Mouse (Mus musculus): ENCODE measurements around the gene Slc41a3.
A peak's percentile ranks its signal among the peaks of the same experiment; 100 is the strongest.
"Not testable (repeated sequence)": the region's sequence is repeated elsewhere in the genome, so short reads cannot be mapped to it uniquely, and the experiment has no call there.

The Slc41a3 gene

DNA sequence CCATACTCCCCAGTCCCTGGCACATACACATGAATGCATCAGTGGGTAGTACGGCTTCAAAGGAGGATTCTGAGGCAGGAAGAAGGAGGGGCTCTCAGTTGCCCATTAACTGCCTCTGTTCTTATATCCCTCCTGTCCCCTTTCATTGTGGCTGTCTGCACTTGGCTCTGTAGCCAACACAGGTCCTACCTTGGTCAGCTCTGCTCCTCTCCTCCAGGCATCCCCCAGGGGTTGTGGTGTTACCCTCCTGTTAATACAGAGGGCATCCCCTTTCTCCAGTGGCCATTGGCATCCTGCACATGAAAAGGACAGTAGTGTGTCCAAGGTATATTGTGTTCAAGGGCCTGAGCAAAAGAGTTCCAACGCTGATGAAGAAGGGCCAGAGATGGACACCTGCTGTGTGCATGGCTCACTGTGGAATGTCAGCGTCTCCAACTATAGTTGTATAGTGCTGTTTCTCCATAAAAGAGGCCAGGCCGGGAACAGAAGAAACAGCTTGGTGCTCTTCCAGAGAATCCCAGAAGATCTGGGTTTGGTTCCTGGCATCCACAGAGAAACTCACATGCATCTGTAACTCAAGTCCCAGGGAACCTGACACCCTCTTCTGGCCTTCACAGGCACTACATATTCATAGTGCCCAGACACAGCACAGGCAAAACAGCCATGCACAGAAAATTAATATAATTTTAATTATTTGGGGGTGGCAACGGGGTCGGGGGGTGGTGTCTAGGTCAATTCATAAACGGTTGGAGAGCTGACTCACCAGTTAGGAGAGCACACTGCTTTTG lies 20.9 kb downstream of the Slc41a3 start:
- DNase-seq: no peak

DNA sequence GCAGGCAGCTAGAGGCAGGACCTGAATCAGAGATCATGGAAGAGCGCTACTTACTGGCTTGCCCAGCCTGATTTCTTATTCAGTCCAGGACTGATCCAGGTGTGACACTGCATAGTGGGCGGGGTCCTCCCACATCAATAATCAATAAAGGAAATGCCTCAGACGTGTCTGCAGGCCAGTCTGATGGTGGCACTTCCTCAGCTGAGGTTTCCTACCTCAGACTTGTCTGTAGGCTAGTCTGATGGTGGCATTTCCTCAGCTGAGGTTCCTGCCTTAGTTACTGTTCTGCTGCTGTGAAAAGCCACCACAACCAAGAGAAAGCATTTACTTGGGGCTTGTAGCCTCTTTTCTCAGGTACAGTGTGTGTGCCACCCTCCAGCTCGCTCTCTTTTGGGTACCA lies 23.0 kb downstream of the Slc41a3 start:
- no peak for DNase-seq

DNA sequence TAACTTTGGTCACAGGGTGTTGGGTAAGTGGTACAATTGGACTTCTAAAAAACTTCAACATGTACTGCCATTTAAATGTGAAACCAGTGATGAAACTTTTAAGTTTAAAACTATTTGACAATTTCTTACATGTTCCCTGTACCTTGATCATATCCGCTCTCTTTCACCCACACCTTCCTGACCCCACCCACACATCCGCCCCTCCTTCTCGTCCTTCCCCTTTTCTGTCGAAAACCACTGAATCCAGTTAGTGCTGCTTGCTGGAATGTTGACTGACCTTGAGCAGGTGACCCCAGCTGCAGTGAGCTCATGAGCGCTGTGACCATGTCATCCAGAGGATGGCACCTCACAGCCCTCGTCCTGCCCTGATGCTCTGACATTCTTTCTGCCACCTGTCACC lies 25.0 kb downstream of the Slc41a3 start:
- no peak for DNase-seq

DNA sequence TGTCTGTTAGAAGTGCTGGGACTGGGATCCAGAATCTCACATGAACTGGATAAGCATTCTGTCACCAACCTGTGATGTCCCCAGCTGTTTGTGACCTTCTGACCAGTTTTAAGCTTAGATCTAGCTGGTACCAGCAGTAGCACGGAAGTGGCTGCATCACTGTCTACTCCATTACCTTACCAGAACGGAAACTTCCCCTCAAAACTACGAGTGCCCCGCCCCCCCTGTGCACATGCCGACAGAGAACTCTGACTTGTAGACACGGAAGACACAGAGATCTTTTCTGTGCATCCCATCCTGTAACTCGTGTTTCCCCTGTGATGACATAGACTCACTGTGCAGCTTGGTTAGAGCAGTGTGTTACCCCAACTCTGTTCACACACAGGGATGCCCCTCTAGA lies 25.9 kb downstream of the Slc41a3 start:
- DNase-seq: no peak

DNA sequence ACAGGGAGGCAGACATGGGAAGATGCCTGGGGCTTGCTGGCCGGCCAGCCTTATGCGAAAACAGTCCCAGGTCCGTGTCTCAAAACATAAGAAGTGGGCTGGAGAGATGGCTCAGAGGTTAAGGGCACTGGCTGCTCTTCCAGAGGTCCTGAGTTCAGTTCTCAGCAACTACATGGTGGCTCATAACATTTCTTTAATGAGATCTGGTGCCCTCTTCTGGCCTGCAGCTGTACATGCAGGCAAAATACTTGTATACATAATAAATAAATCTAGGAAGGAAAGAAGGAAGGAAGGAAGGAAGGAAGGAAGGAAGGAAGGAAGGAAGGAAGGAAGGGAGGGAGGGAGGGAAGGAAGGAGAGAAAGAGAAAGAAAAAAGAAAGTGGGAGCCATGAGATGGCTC lies 28.0 kb downstream of the Slc41a3 start:
- not testable (repeated sequence) for DNase-seq

DNA sequence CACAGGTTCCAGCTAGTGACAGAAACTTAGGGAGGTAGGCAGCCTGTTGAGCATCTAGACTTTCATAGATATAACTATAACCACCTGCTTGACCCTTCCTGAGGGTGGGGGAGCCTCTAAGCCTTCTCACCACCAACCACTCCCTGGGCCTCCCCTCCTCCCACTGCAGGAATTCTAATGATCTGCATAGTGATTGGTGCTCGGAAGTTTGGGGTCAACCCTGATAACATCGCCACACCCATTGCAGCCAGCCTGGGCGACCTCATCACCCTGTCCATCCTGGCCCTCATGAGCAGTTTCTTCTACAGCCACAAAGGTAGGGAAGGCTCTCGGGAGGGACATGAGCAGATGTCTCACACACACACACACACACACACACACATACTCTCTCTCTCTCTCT lies 30.6 kb downstream of the Slc41a3 start:
- no peak for DNase-seq

DNA sequence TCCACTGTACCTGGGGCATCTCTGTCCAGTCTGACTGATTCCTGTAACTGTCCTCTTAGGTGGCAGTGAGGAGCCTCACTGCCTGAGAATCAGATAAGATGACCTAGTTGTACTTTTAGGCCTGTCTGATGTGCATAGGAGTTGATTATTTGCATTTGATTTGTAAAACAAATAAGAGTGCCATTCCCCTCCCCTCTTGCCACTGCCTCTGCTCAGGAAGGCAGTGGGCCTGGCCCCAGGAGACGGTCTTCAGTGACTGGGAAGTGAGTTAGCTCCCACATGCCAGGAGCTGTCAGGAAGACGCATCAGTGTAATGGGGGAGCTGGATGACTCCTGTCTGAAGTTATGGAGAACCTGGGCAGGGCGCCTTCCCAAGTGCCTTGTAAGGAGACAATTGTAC lies 31.1 kb downstream of the Slc41a3 start:
- DNase-seq: no peak

DNA sequence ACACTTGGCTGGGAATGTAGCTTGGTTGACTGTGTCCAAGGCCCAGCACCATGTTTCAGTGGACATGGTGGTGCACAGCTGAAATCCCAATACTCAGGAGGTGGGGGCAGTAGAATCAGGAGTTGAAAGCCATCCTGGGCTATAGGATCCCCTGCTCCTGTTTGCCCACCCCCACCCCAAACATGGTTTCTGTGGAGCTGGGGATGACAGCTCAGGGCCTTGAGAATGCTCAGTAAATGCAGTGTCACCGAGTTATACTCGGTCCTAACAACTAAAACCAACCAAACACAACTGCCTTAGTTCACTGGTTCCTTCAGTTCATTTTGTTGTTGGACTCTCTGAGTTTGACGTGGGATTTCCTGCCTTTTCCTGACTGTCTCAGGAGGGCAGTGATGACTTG lies 38.5 kb downstream of the Slc41a3 start:
- no peak for DNase-seq

DNA sequence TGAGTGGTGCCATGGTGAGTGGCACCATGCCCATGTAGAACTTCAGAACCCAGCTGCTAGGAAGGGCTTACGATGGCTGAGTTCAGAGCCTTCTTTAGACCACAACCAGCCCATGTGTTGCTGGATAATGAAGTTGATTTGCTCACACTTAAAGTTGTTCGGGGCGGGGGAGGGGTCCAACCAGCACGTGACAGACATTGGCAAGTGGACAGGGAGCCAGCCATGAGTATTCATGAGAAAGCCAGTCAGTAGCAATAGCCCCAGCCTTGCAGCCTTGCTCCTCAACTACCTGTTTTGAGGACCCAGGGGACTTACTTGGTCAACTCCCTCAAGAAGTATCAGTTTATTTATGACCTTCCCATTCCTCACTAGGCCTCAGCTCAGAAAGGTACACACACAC lies 40.4 kb downstream of the Slc41a3 start:
- DNase-seq: no peak

DNA sequence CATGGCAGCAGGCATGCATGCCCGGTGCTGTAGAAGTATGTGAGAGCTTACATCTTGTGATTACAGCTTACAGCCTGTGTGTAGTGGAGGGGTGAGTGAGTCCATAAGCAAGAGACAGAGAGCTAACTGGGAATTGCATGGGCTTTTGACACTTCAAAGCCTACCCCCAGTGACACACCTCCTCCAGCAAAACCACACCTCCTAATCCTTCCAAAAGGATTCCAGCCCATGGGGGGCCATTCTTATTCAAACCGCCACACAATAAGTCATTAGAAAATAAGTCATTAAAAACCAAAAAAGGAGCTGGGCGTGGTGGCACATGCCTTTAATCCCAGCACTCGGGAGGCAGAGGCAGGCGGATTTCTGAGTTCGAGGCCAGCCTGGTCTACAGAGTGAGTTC lies 43.9 kb downstream of the Slc41a3 start:
- no peak for DNase-seq

DNA sequence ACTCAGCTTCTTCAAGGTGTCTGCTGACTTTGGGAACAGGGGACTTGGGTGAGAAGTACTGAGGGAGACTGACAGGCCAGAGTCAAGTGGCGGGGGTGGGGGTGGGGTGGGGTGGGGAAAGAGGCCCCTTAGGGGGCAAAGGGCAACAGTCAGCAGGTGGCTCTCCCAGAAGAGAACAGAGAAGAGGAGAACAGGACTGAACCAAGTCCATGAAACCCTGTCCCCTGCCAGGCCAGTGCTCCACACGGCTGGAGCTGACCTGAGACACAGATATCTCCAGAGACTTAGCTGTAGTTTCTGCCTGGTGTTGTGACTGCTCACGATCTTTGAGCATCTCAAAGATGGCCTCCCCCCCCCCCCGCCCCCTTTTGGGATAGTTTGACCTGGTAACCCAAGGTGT lies 44.8 kb downstream of the Slc41a3 start:
- DNase-seq: no peak

DNA sequence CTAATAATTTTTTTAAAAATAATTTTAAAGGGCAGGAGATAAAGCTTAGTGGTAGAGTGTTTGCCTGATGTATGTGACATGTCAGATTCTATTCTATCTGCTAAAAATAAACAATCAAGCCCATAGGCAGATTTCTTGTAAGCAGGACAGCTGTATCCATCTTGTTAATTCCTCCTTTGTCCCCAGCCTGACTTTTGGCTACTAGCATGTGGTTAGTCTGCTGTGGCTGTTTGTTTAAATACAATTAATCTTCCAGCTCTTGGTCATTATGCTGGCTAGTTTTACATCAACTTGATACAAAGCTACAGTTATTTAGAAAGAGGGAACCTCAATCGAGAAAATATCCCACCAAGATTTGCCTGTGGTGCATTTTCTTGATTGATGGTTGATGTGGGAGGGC lies 46.1 kb downstream of the Slc41a3 start:
- DNase-seq: no peak

DNA sequence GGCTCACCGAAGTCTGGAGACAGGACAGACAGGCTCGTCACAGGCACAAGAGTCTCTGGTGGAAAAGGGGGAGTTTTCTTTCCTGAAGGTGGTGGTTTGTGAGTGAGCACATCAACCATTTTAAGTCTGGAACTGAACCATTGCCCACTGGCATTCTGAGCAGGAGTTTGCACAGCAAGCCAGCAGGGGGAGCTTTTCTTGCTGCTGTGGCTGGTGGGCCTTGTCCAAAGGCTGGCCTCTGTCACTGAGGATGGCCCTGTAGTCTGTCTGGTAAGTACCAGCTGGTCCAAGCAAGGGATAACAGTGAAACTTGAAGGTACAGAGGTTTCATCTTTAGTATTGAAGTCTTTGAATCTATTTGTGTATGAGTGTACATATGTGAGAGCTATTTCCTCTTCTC lies 49.2 kb downstream of the Slc41a3 start:
- peak; percentile 69 for DNase-seq

DNA sequence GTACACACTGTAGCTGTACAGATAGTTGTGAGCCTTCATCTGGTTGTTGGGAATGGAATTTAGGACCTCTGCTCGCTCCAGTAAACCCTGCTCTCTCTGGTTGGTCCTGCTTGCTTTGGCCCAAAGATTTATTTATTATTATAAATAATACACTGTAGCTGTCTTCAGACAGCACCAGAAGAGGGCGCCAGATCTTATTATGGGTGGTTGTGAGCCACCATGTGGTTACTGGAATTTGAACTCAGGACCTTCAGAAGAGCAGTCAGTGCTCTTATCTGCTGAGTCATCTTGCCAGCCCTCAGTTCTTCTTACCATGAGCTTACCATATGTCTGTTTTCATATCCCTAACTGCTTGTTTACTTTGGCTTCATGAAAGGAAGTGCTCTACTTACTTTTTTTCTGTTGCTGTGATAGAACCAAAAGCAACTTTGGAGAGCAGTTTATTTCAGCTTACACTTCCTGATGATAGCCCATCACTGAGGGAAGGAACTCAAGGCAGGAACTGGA lies 51.9 kb downstream of the Slc41a3 start:
- DNase-seq: peak; percentile 29

DNA sequence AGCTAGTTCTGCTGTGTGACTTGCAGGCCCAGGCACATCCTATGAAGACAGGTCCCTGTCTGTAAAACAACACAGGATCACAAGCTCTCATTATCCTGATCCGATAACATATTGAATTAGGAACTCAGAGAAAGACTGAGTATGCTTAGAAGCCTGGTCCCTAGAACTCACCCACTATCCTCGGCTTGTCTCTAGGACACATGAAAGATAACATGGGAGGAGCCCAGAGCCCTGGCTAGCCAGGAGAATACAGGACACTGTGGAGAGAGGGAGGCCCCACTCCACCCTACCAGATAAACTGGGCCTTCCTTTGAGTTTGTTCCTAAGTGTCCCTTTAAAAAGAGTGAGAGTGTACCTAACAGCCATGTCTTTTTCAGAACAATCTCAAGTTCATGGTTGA lies 55.4 kb downstream of the Slc41a3 start:
- DNase-seq: no peak

DNA sequence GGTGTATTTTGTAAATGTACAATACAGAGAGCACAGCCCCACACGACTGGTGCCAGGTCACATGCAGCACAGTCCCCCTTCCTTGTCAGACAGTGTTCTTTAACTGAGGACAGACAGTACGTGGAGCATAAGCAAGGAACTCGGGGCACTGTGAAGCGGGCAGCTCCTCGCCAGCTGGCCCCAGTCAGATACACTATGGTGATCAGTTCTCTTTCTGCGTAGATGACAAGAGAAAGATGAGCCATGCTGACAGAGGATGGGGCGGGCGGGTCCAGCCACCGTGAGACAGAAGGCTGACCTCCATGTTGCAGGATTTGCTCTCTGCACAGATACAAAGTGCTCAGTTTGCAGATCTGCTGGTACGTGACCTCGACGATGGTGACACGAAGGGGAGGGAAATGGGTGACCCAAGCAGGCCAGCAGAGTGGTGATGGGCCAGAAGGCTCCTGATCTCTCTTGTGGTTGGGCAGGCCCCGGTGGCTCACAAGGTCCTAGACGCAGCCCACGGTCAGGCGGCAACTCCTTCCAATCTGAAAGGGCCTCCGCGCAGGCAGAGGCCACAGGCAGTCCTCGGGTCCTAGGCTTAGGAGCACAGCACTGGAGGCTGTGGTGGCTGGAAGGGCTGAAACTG lies 56.0 kb downstream of the Slc41a3 start:
- no peak for DNase-seq

DNA sequence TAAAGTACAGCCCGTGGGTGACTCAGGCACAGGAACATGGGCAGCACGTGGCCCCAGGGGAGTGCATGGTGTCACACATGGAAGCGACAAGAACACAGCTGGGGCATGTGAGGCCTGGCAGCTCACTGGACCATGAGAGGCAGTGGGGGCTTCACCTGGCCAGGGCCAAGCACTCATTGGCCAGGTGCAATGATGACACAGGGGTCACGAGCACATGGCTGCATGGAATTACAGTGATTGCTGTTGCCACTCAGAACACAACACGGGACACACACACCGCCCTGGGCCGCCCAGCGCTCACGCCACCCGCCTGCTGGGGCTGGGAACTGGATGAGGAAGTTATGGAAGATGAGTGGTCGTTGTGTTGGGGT lies 56.5 kb downstream of the Slc41a3 start:
- DNase-seq: no peak

DNA sequence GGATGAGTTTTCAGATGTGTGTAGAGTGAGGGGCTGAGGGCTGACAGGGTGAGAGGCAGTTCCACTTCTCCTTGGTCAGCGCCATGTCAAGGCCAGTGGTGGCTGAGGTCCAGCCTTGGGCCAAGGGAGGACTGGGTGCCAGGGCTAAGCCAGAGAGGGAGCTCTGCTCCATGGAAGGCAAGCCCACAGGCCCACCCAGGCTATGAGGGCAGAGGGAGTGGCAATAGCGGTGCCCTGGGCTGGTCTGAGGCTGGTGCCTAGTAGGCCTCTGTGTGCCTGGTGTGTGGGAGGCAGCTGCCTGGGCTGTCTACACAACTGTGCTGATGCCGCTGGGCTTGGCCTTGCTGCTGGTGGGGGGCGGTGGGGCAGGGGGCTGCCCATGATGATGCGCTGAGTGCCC lies 57.6 kb downstream of the Slc41a3 start:
- DNase-seq: no peak

DNA sequence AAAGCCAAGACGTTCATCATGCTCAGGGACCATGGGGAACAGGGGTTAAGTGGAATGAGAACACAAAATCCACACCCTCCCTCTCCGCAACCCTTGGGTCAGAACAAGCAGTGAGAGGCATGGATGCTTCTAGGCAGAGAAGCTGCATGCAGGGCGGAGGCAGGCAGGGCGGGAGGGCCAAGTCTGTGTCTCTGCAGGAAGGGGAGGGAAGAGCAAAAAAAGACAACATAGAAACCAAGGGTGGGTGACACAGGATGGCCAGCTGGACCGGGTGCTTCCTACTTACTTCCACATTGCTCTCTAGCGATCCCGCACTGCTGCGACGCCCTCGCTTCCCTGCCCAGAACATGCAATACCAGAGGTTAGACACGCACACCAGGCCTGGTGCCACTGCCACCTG lies 59.2 kb downstream of the Slc41a3 start:
- DNase-seq: peak; percentile 49

DNA sequence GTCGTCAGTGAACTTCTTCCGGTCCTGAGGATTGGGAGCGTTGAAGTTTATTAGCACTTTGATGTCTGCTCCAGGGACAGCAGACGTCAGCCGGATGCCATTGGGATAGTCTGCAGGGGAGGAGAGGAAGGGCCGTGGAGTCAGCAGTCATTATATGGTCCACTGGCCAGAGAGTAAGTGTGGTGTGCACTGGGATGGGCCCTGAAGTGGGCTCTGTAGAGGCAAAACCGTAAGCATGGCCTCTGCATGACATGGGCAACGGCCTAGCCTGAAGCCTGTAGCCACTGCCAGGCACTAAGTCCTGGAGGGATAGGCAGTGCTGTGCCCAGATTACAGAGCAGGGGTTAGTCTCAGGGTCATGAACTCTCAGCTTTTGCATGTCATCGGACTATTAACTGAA lies 64.2 kb downstream of the Slc41a3 start:
- DNase-seq: no peak

DNA sequence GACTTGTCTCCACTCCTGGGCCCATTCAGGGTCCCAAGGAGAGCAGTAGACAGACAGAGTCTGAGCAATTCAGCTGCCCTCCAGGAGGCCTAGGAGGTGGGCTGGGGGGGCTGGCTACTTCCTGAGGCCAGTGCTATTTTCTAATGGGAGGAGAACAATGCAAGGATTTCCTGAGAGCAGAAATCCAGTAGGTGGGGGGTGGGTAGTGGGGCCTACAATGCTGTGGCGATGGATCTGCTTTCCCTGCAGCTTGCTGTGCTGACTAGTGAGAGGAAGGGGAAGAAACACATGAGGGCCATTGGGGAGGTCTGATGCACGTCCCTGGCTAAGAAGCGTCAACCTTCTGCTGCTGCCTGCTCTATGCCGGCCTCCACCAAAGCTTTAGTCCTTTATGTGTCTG lies 74.2 kb downstream of the Slc41a3 start:
- DNase-seq: peak; percentile 70

DNA sequence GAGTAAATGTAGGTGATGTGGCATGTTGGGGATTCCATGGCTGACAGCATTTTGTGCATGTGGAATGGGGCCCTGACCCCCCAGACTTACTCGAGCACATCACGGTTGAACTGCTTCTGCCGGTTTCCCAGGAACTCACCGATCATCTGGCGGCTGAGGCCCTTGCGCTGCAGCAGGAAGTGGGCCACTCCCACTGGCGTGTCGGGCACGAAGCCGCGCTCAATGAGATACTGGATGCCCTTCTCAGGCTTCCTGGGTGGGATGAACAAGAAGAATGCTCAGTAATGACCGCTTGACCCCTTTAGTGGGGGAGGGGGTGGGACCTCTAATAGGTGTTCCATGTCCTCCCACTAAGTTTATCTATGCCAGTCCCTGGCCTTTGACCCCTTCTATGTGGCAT lies 75.9 kb downstream of the Slc41a3 start:
- no peak for DNase-seq

DNA sequence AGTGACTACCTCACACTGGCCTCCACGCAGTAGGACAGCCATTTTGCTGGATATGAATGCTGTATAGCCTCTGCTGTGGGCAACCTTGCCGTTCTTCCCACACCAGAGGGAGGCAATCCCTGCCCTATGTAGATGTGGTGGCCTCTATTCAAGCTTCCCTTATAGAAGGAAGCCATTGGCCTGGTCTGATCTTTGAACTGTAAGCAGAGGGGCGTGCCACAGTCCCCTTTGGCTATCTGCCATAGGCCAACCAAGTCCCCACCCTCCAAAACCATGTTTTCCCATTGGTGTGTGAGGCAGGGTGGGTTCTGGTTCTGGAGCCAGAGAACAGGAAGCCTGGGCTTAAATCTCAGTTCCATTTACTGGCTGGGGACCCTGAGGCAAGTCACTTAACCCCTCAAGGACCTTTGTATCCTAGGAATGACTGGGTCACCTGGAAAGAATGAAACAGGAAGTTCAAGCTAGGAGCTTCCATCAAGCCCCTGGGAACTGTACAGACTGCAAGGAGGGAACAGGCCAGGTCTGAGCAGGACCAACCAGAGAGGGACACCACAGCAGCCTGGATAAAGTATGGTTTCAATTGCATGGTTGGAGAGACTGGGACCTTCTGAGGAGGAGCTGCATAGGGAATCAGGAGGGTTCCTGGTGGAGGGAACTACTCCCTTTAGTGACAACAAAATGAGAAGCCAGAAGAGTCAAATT lies 79.5 kb downstream of the Slc41a3 start:
- DNase-seq: peak; percentile 41

DNA sequence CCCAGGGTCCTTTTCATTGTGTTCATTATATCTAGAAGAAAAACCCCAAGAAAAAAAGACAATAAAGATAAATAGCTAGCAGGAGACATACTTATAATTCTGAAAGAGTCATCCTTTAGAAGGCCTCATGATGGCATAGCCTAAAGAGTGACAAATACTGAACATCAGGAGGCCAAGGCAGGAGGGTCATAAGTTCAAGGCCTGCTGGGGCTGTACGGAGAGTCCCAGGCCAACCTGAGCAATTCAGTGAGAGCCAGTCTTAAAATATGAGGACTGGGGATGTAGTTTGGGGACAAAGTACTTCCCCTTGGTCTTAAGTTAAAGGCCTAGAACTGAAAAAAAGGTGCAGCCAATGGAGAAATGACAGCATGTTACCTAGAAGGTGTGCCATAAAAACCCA lies 82.3 kb downstream of the Slc41a3 start:
- DNase-seq: no peak
